Mouse (Mus musculus): Measurements from ENCODE around the gene Tmprss2.

Gene Tmprss2

GRCm38 (mm10) chr16:97569426-97569825 is 41.6 kb downstream of the Tmprss2 start:
- DNase-seq, result no peak

- DNase-seq, result peak; percentile 46
Observed at GRCm38 (mm10) chr16:97568662-97569061, 42.3 kb downstream of the Tmprss2 start.

GRCm38 (mm10) chr16:97544340-97544739 is 66.7 kb downstream of the Tmprss2 start:
- no peak for DNase-seq

GRCm38 (mm10) chr16:97536859-97537258 is 74.1 kb downstream of the Tmprss2 start:
- DNase-seq, result no peak

- DNase-seq, result peak; percentile 75
Observed at GRCm38 (mm10) chr16:97535808-97536413, 75.1 kb downstream of the Tmprss2 start.

- DNase-seq, result peak; percentile 24
Observed at GRCm38 (mm10) chr16:97534876-97535461, 76.0 kb downstream of the Tmprss2 start.

- DNase-seq, result no peak
Observed at GRCm38 (mm10) chr16:97534448-97534847, 76.5 kb downstream of the Tmprss2 start.

GRCm38 (mm10) chr16:97533751-97534150 is 77.2 kb downstream of the Tmprss2 start:
- DNase-seq, result no peak

- no peak for DNase-seq
Observed at GRCm38 (mm10) chr16:97533126-97533525, 77.9 kb downstream of the Tmprss2 start.

- no peak for DNase-seq
Observed at GRCm38 (mm10) chr16:97529241-97529640, 81.8 kb downstream of the Tmprss2 start.

- DNase-seq, result peak; percentile 62
Observed at GRCm38 (mm10) chr16:97523024-97523423, 88.0 kb downstream of the Tmprss2 start.

GRCm38 (mm10) chr16:97521983-97522382 is 89.0 kb downstream of the Tmprss2 start:
- no peak for DNase-seq

- DNase-seq, result no peak
Observed at GRCm38 (mm10) chr16:97516341-97516740, 94.7 kb downstream of the Tmprss2 start.

Data from embryo, embryonic 11 days (tissue).